Mouse (Mus musculus) heart, embryonic 15.5 days (tissue): ENCODE measurements around the gene Pygo1. TPM values are rescaled to one million over a fixed set of nuclear protein-coding genes. Genes with fewer than 3 reads are reported as not detected.

Experiments used
- ATAC-seq: fragments of 200-750 bp; cut with Nextera tagmentation; replicated peaks from 2 replicates; pipeline ENCODE4 v1.8.0; 2017; ENCODE audit warnings: low read depth, moderate TSS enrichment; ENCODE audit not compliant: insufficient number of reproducible peaks, insufficient read depth, low FRiP score
- H3K27ac ChIP-seq: fragments of 300-500 bp; sonication (generic); 2 replicates; pipeline ENCODE4 v1.5.1; 2015; ENCODE audit warnings: mild to moderate bottlenecking, inconsistent platforms
- H3K27me3 ChIP-seq: fragments of 300-500 bp; sonication (generic); 2 replicates; pipeline ENCODE4 v1.6.1; 2015; ENCODE audit warnings: inconsistent platforms
- H3K36me3 ChIP-seq: fragments of 300-500 bp; sonication (generic); 2 replicates; pipeline ENCODE4 v1.6.1; 2015; ENCODE audit warnings: mild to moderate bottlenecking, inconsistent platforms
- H3K4me1 ChIP-seq: fragments of 300-500 bp; sonication (generic); replicated peaks from 2 replicates; pipeline ENCODE4 v1.6.1; 2015; ENCODE audit warnings: inconsistent platforms
- H3K4me2 ChIP-seq: fragments of 300-500 bp; sonication (generic); 2 replicates; pipeline ENCODE4 v1.6.1; 2015; ENCODE audit warnings: inconsistent platforms, mild to moderate bottlenecking, moderate library complexity
- H3K4me3 ChIP-seq: fragments of 300-500 bp; sonication (generic); 2 replicates; pipeline ENCODE4 v1.5.1; 2015; ENCODE audit warnings: mild to moderate bottlenecking, inconsistent platforms
- H3K9ac ChIP-seq: fragments of 300-500 bp; sonication (generic); 2 replicates; pipeline ENCODE4 v1.6.1; 2015; ENCODE audit warnings: mild to moderate bottlenecking, inconsistent platforms
- H3K9me3 ChIP-seq: fragments of 300-500 bp; sonication (generic); replicated peaks from 2 replicates; pipeline ENCODE4 v1.6.1; 2016; ENCODE audit warnings: inconsistent platforms
- WGBS: fragments of 180-500 bp; shearing (Covaris S2); methylation state at CpG from one replicate; pipeline ENCODE4 v1.1.7; 2015; ENCODE audit warnings: mixed read lengths; 5-methylcytosine and 5-hydroxymethylcytosine counted together
- polyA plus RNA-seq: library from polyadenylated mRNA; unstranded; fragments of >200 nt; fragmentation: Nextera tagmentation; extraction: Ambion mirVana; gene quantifications from 2 replicates; pipeline ENCODE4 v1.2.1, GENCODE M21; 2015

Pygo1 gene
- polyA plus RNA-seq, 1 experiment from 2014 or later = 2.1 TPM

GRCm38 (mm10) chr9:72892761-72893160, 32.7 kb upstream of the Pygo1 start:
- H3K4me2 ChIP-seq = no peak overlapping the region
- H3K9me3 ChIP-seq = no peaks in the 10 kb centered on the region
- 87% methylated on average over 5 of the region's 5 CpGs for WGBS
- no peak overlapping the region for H3K27ac ChIP-seq
- ATAC-seq = no peak
- H3K27me3 ChIP-seq = no peaks in the 10 kb centered on the region
- no peak overlapping the region for H3K4me3 ChIP-seq
- no peak overlapping the region for H3K9ac ChIP-seq
- H3K36me3 ChIP-seq = peaks cover 5% of the 10 kb centered on the region; the same call in 1 of the 2 replicates
- no peaks in the 10 kb centered on the region for H3K4me1 ChIP-seq

GRCm38 (mm10) chr9:72894796-72895352, 30.6 kb upstream of the Pygo1 start:
- Histone ChIP-seq H3K27ac (no peak overlapping the region), H3K4me1 (no peaks in the 10 kb centered on the region), H3K36me3 (peaks cover 5% of the 10 kb centered on the region; the same call in 1 of the 2 replicates), H3K9ac (no peak overlapping the region), H3K4me2 (no peak overlapping the region), H3K4me3 (no peak overlapping the region), H3K9me3 (no peaks in the 10 kb centered on the region), H3K27me3 (no peaks in the 10 kb centered on the region)
- ATAC-seq = no peak
- 90% methylated on average over 6 of the region's 6 CpGs for WGBS

- H3K9ac ChIP-seq = no peak overlapping the region
- no peak for ATAC-seq
- 54% methylated on average over 8 of the region's 8 CpGs for WGBS
Observed at GRCm38 (mm10) chr9:72902057-72902456, 23.4 kb upstream of the Pygo1 start.

GRCm38 (mm10) chr9:72902611-72903010, 22.8 kb upstream of the Pygo1 start:
- no peaks in the 10 kb centered on the region for H3K36me3 ChIP-seq
- H3K4me2 ChIP-seq = no peak overlapping the region
- H3K4me3 ChIP-seq = no peak overlapping the region
- peaks cover 16% of the 10 kb centered on the region for H3K4me1 ChIP-seq
- no peak overlapping the region for H3K27ac ChIP-seq
- no peak overlapping the region for H3K9ac ChIP-seq
- WGBS = 68% methylated on average over 5 of the region's 5 CpGs
- H3K9me3 ChIP-seq = no peaks in the 10 kb centered on the region
- no peaks in the 10 kb centered on the region for H3K27me3 ChIP-seq
- ATAC-seq = no peak

More at GRCm38 (mm10) chr9:72902057-72902456, 23.4 kb upstream of the Pygo1 start:
- Histone ChIP-seq H3K36me3 (no peaks in the 10 kb centered on the region), H3K4me1 (peaks cover 16% of the 10 kb centered on the region), H3K27ac (no peak overlapping the region), H3K4me3 (no peak overlapping the region), H3K4me2 (no peak overlapping the region), H3K9me3 (no peaks in the 10 kb centered on the region), H3K27me3 (no peaks in the 10 kb centered on the region)

- no peaks in the 10 kb centered on the region for H3K27me3 ChIP-seq
- H3K27ac ChIP-seq = no peak overlapping the region
- 77% methylated on average over 6 of the region's 6 CpGs for WGBS
- ATAC-seq = no peak
- no peak overlapping the region for H3K4me2 ChIP-seq
- H3K4me1 ChIP-seq = peaks cover 12% of the 10 kb centered on the region
- no peak overlapping the region for H3K4me3 ChIP-seq
- no peaks in the 10 kb centered on the region for H3K9me3 ChIP-seq
- no peaks in the 10 kb centered on the region for H3K36me3 ChIP-seq
- no peak overlapping the region for H3K9ac ChIP-seq
Observed at GRCm38 (mm10) chr9:72906693-72907103, 18.7 kb upstream of the Pygo1 start.

- Histone ChIP-seq H3K36me3 (peaks cover 2% of the 10 kb centered on the region; the same call in 1 of the 2 replicates), H3K4me1 (0 out of 2 replicates have a peak, but pooled peaks cover 2% of the 10 kb centered on the region), H3K27me3 (no peaks in the 10 kb centered on the region), H3K27ac (no peak overlapping the region), H3K4me2 (no peak overlapping the region), H3K9me3 (no peaks in the 10 kb centered on the region), H3K9ac (no peak overlapping the region), H3K4me3 (no peak overlapping the region)
- no peak for ATAC-seq
- 85% methylated on average over 2 of the region's 2 CpGs for WGBS
Observed at GRCm38 (mm10) chr9:72911381-72911780, 14.1 kb upstream of the Pygo1 start.

GRCm38 (mm10) chr9:72913551-72913950, 11.9 kb upstream of the Pygo1 start:
- Histone ChIP-seq H3K4me3 (no peak overlapping the region), H3K27ac (no peak overlapping the region), H3K36me3 (peaks cover 2% of the 10 kb centered on the region; the same call in 1 of the 2 replicates), H3K9ac (no peak overlapping the region), H3K4me2 (peak overlapping the region; percentile 25; the same call in 1 of the 2 replicates), H3K4me1 (0 out of 2 replicates have a peak, but pooled peaks cover 2% of the 10 kb centered on the region), H3K9me3 (no peaks in the 10 kb centered on the region), H3K27me3 (no peaks in the 10 kb centered on the region)
- no peak for ATAC-seq
- WGBS = 55% methylated on average over 6 of the region's 6 CpGs

GRCm38 (mm10) chr9:72915728-72916127, 9.7 kb upstream of the Pygo1 start:
- no peak overlapping the region for H3K4me2 ChIP-seq
- ATAC-seq = no peak
- H3K4me3 ChIP-seq = no peak overlapping the region
- no peaks in the 10 kb centered on the region for H3K9me3 ChIP-seq
- H3K27me3 ChIP-seq = no peaks in the 10 kb centered on the region
- H3K36me3 ChIP-seq = peaks cover 2% of the 10 kb centered on the region; the same call in 1 of the 2 replicates
- 39% methylated on average over 7 of the region's 7 CpGs for WGBS
- H3K9ac ChIP-seq = no peak overlapping the region
- H3K4me1 ChIP-seq = 0 out of 2 replicates have a peak, but pooled peaks cover 2% of the 10 kb centered on the region
- no peak overlapping the region for H3K27ac ChIP-seq

- no peaks in the 10 kb centered on the region for H3K9me3 ChIP-seq
- H3K4me3 ChIP-seq = no peak overlapping the region
- no peaks in the 10 kb centered on the region for H3K36me3 ChIP-seq
- 94% methylated on average over 3 of the region's 3 CpGs for WGBS
- no peak overlapping the region for H3K9ac ChIP-seq
- no peak overlapping the region for H3K27ac ChIP-seq
- H3K4me1 ChIP-seq = peaks cover 10% of the 10 kb centered on the region; the same call in 1 of the 2 replicates
- ATAC-seq = no peak
- H3K27me3 ChIP-seq = peaks cover 11% of the 10 kb centered on the region; the same call in 1 of the 2 replicates
- no peak overlapping the region for H3K4me2 ChIP-seq
Observed at GRCm38 (mm10) chr9:72923068-72923467, 2.4 kb upstream of the Pygo1 start.

GRCm38 (mm10) chr9:72925935-72926258, 452 bp downstream of the Pygo1 start:
- Histone ChIP-seq H3K9ac (peak overlapping the region; percentile 85), H3K36me3 (no peaks in the 10 kb centered on the region), H3K27ac (peak overlapping the region; percentile 72), H3K4me2 (peak overlapping the region; percentile 98), H3K9me3 (no peaks in the 10 kb centered on the region), H3K4me3 (peak overlapping the region; percentile 78), H3K27me3 (peaks cover 11% of the 10 kb centered on the region; the same call in 1 of the 2 replicates), H3K4me1 (peaks cover 10% of the 10 kb centered on the region; the same call in 1 of the 2 replicates)
- 4% methylated on average over 20 of the region's 20 CpGs for WGBS
- no peak; the same call in 1 of the 2 replicates for ATAC-seq

GRCm38 (mm10) chr9:72931166-72931790, 5.8 kb downstream of the Pygo1 start:
- WGBS = 77% methylated on average over 13 of the region's 13 CpGs
- no peak for ATAC-seq
- H3K4me2 ChIP-seq = no peak overlapping the region

More at GRCm38 (mm10) chr9:72931166-72931790, 5.8 kb downstream of the Pygo1 start:
- peaks cover 4% of the 10 kb centered on the region; the same call in 1 of the 2 replicates for H3K27me3 ChIP-seq
- no peak overlapping the region for H3K27ac ChIP-seq
- H3K9me3 ChIP-seq = no peaks in the 10 kb centered on the region
- no peak overlapping the region for H3K9ac ChIP-seq
- H3K36me3 ChIP-seq = no peaks in the 10 kb centered on the region
- H3K4me3 ChIP-seq = no peak overlapping the region
- peaks cover 5% of the 10 kb centered on the region; the same call in 1 of the 2 replicates for H3K4me1 ChIP-seq
